8 mouse cellular contexts compared by ENCODE assay signal in the genomic region with DNA sequence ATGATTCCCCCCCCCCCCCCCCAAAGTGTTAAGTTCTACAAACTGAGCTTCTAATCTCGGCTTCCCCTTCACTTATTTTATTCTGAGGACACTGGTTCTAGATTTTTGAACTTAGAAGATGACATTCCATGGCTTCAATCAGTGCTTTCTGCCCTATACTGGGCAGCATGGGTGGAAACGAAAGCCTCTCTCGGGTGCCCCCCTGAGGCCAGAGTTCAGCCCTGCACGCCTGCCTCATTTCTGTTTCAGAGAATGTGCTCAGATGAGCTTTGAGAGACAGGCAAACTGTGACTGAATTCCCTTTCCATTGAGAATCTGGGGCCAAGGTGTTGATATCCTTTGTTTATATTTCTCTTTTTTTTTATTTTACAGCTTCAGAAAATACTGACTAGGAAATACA. TPM values are rescaled to one million over a fixed set of nuclear protein-coding genes. Genes with fewer than 3 reads are reported as not detected.
A peak's percentile ranks its signal among the peaks of the same experiment; 100 is the strongest.
DNase-seq lines count a peak whose midpoint lies in the region; TF ChIP-seq lines count a peak whose summit lies in the region.
"Had no signal": no experiment of that assay in that cellular context is flagged by ENCODE, and none has a peak within 500 bp of the region (broad histone marks: within the 10 kb centered on the region; RNA-seq: fewer than 3 reads in every experiment).

No protein-coding gene starts in this region.

- no peaks in the 10 kb centered on the region for H3K79me2 ChIP-seq in liver, adult 2 months (ENCODE audit: control insufficient read depth, insufficient read depth, low read length)

- whole genome bisulfite sequencing in liver, adult 2 months: 24% methylated on average over 4 of the region's 4 CpGs

- no peak overlapping the region for H3K4me3 ChIP-seq in liver, adult 2 months (ENCODE audit: insufficient read depth, low read depth, low read length)
- H3K4me3 ChIP-seq: limb, embryonic 12.5 days had no signal

- no peak for DNase-seq in liver, adult 2 months (ENCODE audit: extremely low read depth, low read depth, low spot score)
- DNase-seq in liver (no peak), R1 (ENCODE audit: low read depth, low spot score) (peak; percentile 44)
- peak; percentile 85 to 88 for DNase-seq in cerebellum, adult 18-20 months
- peak; percentile 28 to 62 for DNase-seq in heart, postnatal 36 days
- DNase-seq in mesoderm, embryonic 11.5 days (ENCODE audit: low read depth, low spot score): peak; percentile 23
- DNase-seq in yolk sac, embryonic 10.5 days (ENCODE audit: low spot score): no peak

- H3K36me3 ChIP-seq in liver, adult 2 months (ENCODE audit: control insufficient read depth, insufficient read depth, low read length): no peaks in the 10 kb centered on the region
- H3K36me3 ChIP-seq: limb, embryonic 12.5 days had no signal

- no peak for TF ChIP-seq POLR2A in liver, adult 2 months (IDR thresholded peaks at IDR 0.05; ENCODE audit: extremely low read depth, insufficient read depth, low read length)

- peak; percentile 75 for TF ChIP-seq CTCF in liver, adult 2 months (IDR thresholded peaks at IDR 0.05; ENCODE audit: low read depth, low read length)

- intact Hi-C loops in heart, postnatal 36 days (cut with DNase I): loop anchor here (5.0 kb wide), 3 partner anchors 123 to 233 kb away; partner anchors contain the start of gene AL731706.2

- H3K4me1 ChIP-seq in liver, adult 2 months (ENCODE audit: control insufficient read depth, insufficient read depth, low read length): no peaks in the 10 kb centered on the region
- H3K4me1 ChIP-seq: limb, embryonic 12.5 days had no signal

- H3K9ac ChIP-seq in liver, adult 2 months (ENCODE audit: low read depth, low read length): no peak overlapping the region
- H3K9ac ChIP-seq: limb, embryonic 12.5 days had no signal

- H3K27ac ChIP-seq in liver, adult 2 months (replicated peaks; ENCODE audit: insufficient read depth, low read depth, low read length): no peak overlapping the region
- H3K27ac ChIP-seq: limb, embryonic 12.5 days had no signal

- no peaks in the 10 kb centered on the region for H3K27me3 ChIP-seq in liver, adult 2 months (ENCODE audit: control insufficient read depth, insufficient read depth, low read length)
- H3K27me3 ChIP-seq: limb, embryonic 12.5 days had no signal

RNA-seq across cellular contexts. Expression of gene Snap25, which starts 7.0 kb away (rescaled TPM):
- total RNA-seq in liver, adult 2 months (2014; rRNA removed): 0.09 and 0.60 TPM in 2 replicates
- polyA plus RNA-seq in liver, adult 2 months (2012; rRNA removed): not detected in 2 replicates
- under 1 TPM in 1 of 2 experiments, not detected in 1; 0.83 TPM for total RNA-seq in heart, postnatal 36 days (2021)

Comparison
In these comparisons a context has a peak if more than half of its experiments do, and no peak if none do; other contexts are left out.
1. DNase-seq: peak in R1 (single experiment), cerebellum, adult 18-20 months (2 of 2), heart, postnatal 36 days (2 of 2) and mesoderm, embryonic 11.5 days (single experiment); none in liver, adult 2 months (single experiment), liver (single experiment) and yolk sac, embryonic 10.5 days (single experiment).